Mouse (Mus musculus) neural tube, embryonic 12.5 days (tissue): Measurements from ENCODE around the gene Gpm6a. TPM values are rescaled to one million over a fixed set of nuclear protein-coding genes. Genes with fewer than 3 reads are reported as not detected.

Source experiments
- ATAC-seq: fragments of 200-750 bp; cut with Nextera tagmentation; 2 replicates; pipeline ENCODE4 v1.8.0; 2017; ENCODE audit warnings: low read depth, mild to moderate bottlenecking, moderate TSS enrichment, moderate library complexity; ENCODE audit not compliant: low FRiP score
- H3K27ac ChIP-seq: fragments of 300-500 bp; sonication (generic); 2 replicates; pipeline ENCODE4 v1.5.1; 2016
- H3K27me3 ChIP-seq: fragments of 300-500 bp; sonication (generic); replicated peaks from 2 replicates; pipeline ENCODE4 v1.6.1; 2016; ENCODE audit warnings: mild to moderate bottlenecking
- H3K36me3 ChIP-seq: fragments of 300-500 bp; sonication (generic); 2 replicates; pipeline ENCODE4 v1.6.1; 2016; ENCODE audit warnings: mild to moderate bottlenecking
- H3K4me1 ChIP-seq: fragments of 300-500 bp; sonication (generic); 2 replicates; pipeline ENCODE4 v1.6.1; 2016
- H3K4me2 ChIP-seq: fragments of 300-500 bp; sonication (generic); replicated peaks from 2 replicates; pipeline ENCODE4 v1.6.1; 2016; ENCODE audit warnings: mild to moderate bottlenecking
- H3K4me3 ChIP-seq: fragments of 300-500 bp; sonication (generic); 2 replicates; pipeline ENCODE4 v1.5.1; 2016
- H3K9ac ChIP-seq: fragments of 300-500 bp; sonication (generic); 2 replicates; pipeline ENCODE4 v1.6.1; 2016; ENCODE audit warnings: mild to moderate bottlenecking
- H3K9me3 ChIP-seq: fragments of 300-500 bp; sonication (generic); 2 replicates; pipeline ENCODE4 v1.6.1; 2016; ENCODE audit warnings: mild to moderate bottlenecking
- WGBS: fragments of 180-500 bp; shearing (Covaris S2); methylation state at CpG from one replicate; pipeline ENCODE4 v1.1.7; 2016; 5-methylcytosine and 5-hydroxymethylcytosine counted together
- polyA plus RNA-seq: library from polyadenylated mRNA; unstranded; fragments of >200 nt; fragmentation: Nextera tagmentation; extraction: Ambion mirVana; gene quantifications from 2 replicates; pipeline ENCODE4 v1.2.1, GENCODE M21; 2016

Gene Gpm6a
- polyA plus RNA-seq = 115 and 122 TPM in 2 replicates

DNA sequence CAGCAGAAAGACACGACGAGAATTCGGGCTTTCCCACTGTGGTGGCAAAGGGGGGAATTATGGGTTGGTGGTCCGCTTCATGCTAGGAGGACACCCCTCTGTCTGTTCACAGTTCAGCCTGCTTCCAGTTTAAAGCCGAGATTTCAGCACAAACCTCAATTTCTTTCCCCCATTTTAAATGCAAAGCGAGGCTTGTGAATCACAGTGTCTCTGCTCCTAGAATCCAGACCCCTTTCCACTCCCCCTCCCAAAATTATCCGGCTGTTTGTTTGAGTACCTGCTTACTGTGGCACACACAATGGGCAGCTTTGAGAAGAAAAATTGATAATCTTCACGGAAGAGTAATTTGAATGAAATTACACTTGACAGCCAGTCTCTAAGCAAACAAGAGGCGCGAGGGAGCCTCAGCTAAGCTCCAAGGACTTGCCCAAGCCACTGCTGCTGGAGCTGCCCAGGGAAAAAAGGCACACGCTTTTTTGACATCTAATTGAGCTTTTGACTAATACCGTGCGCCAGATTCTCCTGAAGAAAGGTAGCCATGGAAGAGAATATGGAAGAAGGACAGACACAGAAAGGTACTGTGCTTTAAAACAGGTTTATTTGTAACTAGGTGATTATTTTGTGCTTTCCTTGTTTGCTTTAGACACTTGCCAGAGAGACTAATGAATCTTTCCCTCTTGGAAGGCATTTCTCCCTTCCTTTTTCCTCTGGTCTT lies at the start of gene Gpm6a:
Gpm6a (plus strand) TSS at position 103 of the 715 bp plus-strand sequence.
- Histone ChIP-seq H3K9ac (peak within 1 kb of the TSS; percentile 52), H3K4me3 (peak within 1 kb of the TSS; percentile 41), H3K27ac (peak within 1 kb of the TSS; percentile 72), H3K4me1 (peaks cover 3% of the 10 kb centered on the region; the same call in 1 of the 2 replicates), H3K9me3 (no peaks in the 10 kb centered on the region), H3K36me3 (no peaks in the 10 kb centered on the region), H3K27me3 (no peaks in the 10 kb centered on the region), H3K4me2 (peak within 1 kb of the TSS; percentile 56)
- 13% methylated on average over 13 of the region's 13 CpGs for WGBS
- peak; percentile 87 for ATAC-seq

DNA sequence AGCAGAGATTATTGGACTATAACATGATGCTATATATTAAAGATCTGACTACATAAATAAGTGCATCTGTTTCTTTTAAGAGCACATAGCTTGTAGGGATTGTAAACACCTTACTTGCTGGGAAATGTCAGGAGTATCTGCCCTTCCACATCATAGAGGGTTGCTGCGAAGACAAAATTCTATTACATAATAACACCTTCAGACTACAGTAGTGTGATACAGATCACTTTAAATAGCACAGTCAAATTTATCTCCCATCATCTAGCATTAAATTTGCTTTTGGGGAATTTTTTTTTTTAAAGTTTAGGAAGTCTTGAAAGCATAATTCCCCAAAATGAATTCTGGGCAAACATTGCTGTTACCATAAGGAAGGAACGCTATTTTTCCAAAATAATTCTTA lies 41.8 kb upstream of the Gpm6a start:
- no peak overlapping the region for H3K4me3 ChIP-seq
- H3K36me3 ChIP-seq = no peaks in the 10 kb centered on the region
- H3K27me3 ChIP-seq = no peaks in the 10 kb centered on the region
- WGBS = 92% methylated on average over 2 of the region's 2 CpGs
- no peak for ATAC-seq
- H3K9ac ChIP-seq = no peak overlapping the region
- H3K4me2 ChIP-seq = no peak overlapping the region
- H3K9me3 ChIP-seq = no peaks in the 10 kb centered on the region
- no peak overlapping the region for H3K27ac ChIP-seq
- H3K4me1 ChIP-seq = no peaks in the 10 kb centered on the region

DNA sequence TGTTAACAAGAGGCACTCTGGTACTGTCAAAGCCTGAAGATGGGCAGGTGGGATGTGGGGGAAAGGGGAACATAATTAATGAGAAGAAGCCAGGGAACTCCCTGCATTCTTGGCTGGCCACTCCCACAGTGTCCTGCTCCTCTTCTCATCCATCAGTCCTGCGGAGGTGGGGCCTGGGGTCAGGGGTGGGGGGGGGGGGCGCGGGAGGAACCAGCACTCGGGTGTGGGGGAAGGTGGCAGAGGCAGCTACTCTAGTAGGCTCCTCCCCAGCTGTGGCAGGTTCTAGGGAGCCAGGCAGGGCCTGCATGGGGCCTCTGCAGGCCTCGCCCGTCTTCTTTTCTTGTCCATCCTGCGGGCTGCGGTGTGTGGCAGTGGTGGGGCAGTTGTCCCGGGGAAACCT lies 36.9 kb upstream of the Gpm6a start:
- no peak overlapping the region for H3K4me2 ChIP-seq
- ATAC-seq = no peak
- no peak overlapping the region for H3K27ac ChIP-seq
- WGBS = 59% methylated on average over 9 of the region's 9 CpGs
- H3K4me3 ChIP-seq = no peak overlapping the region
- no peak overlapping the region for H3K9ac ChIP-seq
- no peaks in the 10 kb centered on the region for H3K36me3 ChIP-seq
- no peaks in the 10 kb centered on the region for H3K27me3 ChIP-seq
- no peaks in the 10 kb centered on the region for H3K4me1 ChIP-seq
- no peaks in the 10 kb centered on the region for H3K9me3 ChIP-seq

DNA sequence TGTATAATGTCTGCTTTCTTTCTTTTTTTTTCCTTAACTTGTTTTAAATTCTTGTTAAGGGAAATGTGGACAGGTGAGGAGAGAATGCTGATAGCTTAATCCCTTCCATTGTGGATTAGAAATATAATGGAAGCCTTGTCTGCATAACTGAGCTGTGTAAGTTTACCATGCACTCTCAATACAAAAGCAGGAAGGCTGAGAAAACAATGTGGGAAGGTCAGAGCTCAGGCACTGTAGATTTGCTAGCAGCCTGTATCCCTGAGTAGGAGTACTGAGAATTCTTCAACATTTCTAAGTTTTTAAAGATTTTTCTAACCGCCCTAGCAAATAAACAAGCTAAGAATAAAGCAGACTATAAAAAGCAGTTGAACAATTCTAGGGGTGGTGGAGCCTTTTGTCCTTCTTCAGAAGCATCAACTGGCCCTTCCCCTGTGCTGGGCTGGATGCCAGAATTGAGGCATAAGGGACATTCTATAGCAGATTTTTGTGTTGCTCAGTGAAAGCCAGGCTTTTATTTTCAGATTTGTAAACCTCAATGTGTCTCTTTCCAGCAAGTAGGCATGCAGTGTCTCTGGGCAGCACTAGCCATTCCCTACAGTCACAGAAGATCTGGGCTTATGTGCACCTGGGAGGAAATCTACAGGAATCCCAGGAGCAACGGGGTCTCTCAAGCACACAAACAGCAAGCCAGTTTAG lies 32.3 kb upstream of the Gpm6a start:
- H3K27ac ChIP-seq = no peak overlapping the region
- WGBS = 43% methylated on average over 2 of the region's 2 CpGs
- H3K9ac ChIP-seq = no peak overlapping the region
- H3K4me2 ChIP-seq = no peak overlapping the region
- H3K36me3 ChIP-seq = no peaks in the 10 kb centered on the region
- H3K4me3 ChIP-seq = no peak overlapping the region
- ATAC-seq = peak; percentile 61
- H3K9me3 ChIP-seq = no peaks in the 10 kb centered on the region
- no peaks in the 10 kb centered on the region for H3K27me3 ChIP-seq
- H3K4me1 ChIP-seq = no peaks in the 10 kb centered on the region

DNA sequence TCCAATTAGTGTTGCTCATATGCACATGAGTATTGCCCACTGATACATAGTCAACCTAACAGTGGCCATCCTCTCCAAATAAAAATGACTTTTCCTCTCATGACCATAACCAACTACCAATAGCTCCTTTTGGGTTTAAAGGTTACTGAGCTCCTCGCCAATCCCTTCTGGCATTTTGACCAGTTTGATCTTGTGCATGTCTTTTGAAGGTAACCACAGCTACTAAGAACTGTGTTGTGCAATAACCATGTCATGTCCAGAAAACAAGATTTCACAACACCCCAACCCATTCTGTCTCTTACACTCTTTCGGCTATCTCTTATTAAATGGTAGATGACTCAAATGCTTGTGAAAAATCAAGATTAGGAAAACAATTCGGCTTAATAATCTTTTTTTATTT lies 29.7 kb upstream of the Gpm6a start:
- H3K36me3 ChIP-seq = no peaks in the 10 kb centered on the region
- H3K4me2 ChIP-seq = no peak overlapping the region
- H3K4me3 ChIP-seq = no peak overlapping the region
- no peak overlapping the region for H3K9ac ChIP-seq
- WGBS = 90% methylated on average over 3 of the region's 3 CpGs
- H3K27me3 ChIP-seq = no peaks in the 10 kb centered on the region
- no peak overlapping the region for H3K27ac ChIP-seq
- no peak for ATAC-seq
- no peaks in the 10 kb centered on the region for H3K4me1 ChIP-seq
- H3K9me3 ChIP-seq = no peaks in the 10 kb centered on the region

DNA sequence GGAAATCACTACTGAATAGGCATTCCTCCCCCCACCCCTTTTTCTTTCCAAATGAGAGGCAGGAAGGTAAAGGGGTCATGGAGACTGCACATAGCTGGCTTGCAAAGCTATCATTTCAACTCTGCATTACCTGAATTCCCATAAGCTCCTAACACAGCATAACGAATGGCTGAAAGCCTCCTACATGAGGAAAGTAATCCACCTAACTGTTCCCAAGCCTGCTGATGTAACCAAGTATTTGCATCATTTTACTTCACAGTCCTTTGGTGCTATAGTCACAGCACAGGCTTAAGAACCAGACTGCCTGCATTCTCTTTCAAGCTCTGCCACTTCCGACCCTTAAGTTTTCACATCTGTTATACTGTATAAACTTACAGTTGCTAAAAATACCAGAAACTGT lies 22.3 kb upstream of the Gpm6a start:
- WGBS = 74% methylated on average over 2 of the region's 2 CpGs
- H3K4me3 ChIP-seq = no peak overlapping the region
- H3K4me1 ChIP-seq = no peaks in the 10 kb centered on the region
- no peak for ATAC-seq
- H3K9me3 ChIP-seq = no peaks in the 10 kb centered on the region
- H3K27ac ChIP-seq = no peak overlapping the region
- H3K4me2 ChIP-seq = no peak overlapping the region
- no peak overlapping the region for H3K9ac ChIP-seq
- H3K27me3 ChIP-seq = no peaks in the 10 kb centered on the region
- no peaks in the 10 kb centered on the region for H3K36me3 ChIP-seq

DNA sequence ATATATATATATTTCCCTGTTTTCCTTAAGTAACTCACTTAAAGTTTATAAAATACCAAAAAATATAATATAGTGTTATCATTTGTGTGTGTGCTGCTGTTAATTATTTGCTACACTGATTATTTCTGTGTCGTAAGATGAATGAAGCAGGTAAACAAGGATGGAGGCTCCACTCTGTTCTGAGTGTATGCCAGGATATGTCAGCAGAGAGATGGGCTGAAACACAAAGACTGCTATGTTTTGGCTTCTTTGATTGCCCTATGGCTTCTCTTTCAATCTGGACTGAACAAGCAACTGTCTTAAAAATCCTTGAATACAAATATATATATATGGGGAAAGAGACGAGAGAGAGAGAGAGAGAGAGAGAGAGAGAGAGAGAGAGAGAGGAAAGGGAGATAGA lies 1.3 kb upstream of the Gpm6a start:
- Histone ChIP-seq H3K4me3 (no peak overlapping the region), H3K27me3 (no peaks in the 10 kb centered on the region), H3K9ac (no peak overlapping the region), H3K27ac (no peak overlapping the region), H3K9me3 (no peaks in the 10 kb centered on the region), H3K4me2 (no peak overlapping the region), H3K36me3 (no peaks in the 10 kb centered on the region), H3K4me1 (peaks cover 3% of the 10 kb centered on the region; the same call in 1 of the 2 replicates)
- 84% methylated on average over 2 of the region's 2 CpGs for WGBS
- ATAC-seq = no peak

DNA sequence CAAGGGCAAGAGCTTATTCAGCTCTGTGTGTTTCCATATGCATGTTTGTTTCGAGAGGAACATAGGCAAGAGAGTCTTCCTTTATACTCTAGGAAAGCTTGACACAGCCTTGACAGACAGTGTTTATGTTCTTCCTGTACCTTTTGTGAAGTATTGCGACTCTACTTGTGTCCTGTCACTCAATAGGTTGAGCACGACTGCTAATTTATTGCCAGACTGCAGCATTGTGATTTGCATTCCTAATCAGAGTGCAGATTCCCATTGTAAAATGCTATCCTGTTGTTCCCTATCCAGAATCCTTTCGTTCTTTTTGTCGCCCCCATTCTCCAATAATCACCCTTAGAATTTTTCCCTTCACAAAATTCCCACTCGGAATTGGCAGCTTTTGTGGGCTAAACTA lies 613 bp upstream of the Gpm6a start:
- Histone ChIP-seq H3K4me1 (peaks cover 3% of the 10 kb centered on the region; the same call in 1 of the 2 replicates), H3K9me3 (no peaks in the 10 kb centered on the region), H3K9ac (no peak overlapping the region), H3K4me3 (no peak overlapping the region), H3K36me3 (no peaks in the 10 kb centered on the region), H3K4me2 (peak overlapping the region; percentile 56), H3K27me3 (no peaks in the 10 kb centered on the region), H3K27ac (no peak overlapping the region)
- ATAC-seq = peak; percentile 69
- 25% methylated on average over 6 of the region's 6 CpGs for WGBS

DNA sequence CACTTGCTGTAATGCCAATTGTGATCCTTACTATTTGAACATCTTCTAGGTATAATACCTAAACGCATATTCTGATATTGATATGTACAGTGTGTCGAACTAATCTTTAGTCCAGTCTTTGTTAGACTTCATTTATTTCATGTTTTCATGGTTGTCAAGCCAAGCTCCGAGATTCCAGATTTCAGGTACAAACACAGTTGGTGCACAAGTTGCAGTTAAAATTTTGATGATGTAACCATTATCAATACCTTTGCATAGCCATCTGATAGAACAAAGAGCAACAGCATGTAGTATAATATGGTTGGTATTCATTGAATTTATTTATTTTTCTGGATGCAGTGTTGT lies 785 bp downstream of the Gpm6a start:
- no peaks in the 10 kb centered on the region for H3K27me3 ChIP-seq
- H3K27ac ChIP-seq = peak overlapping the region; percentile 72; the same call in 1 of the 2 replicates
- no peaks in the 10 kb centered on the region for H3K9me3 ChIP-seq
- peaks cover 3% of the 10 kb centered on the region; the same call in 1 of the 2 replicates for H3K4me1 ChIP-seq
- ATAC-seq = no peak
- 63% methylated on average over 3 of the region's 3 CpGs for WGBS
- peak overlapping the region; percentile 56 for H3K4me2 ChIP-seq
- peak overlapping the region; percentile 41 for H3K4me3 ChIP-seq
- H3K9ac ChIP-seq = peak overlapping the region; percentile 52
- no peaks in the 10 kb centered on the region for H3K36me3 ChIP-seq

DNA sequence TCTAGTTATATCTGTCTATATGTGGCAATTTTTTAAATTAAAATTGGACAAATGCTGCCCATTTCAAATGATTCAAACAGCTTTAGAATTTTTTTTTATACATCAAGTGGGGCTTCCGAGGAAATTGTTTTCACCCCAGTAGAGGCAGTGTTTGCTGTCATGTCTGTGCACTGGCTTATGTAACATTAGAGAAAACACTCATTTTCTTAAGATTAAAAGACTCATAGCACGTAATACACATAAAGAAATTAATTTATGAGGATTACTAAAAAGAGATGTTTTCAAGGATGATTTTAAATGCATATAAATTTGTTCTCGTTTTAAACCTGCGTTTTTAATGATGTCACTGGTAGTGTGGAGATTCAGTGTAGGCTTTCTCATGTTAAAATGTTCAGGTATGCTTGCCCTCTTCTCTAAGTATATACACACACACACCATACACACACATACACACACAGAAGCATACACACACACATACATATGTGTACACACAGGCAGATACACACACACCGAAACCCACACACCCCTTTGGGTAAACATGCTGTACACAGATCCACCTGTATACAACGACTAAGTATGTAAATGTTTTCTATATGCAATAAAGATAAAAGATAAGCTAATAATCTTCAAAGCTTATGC lies 1.4 kb downstream of the Gpm6a start:
- Histone ChIP-seq H3K4me1 (peaks cover 3% of the 10 kb centered on the region; the same call in 1 of the 2 replicates), H3K27ac (no peak overlapping the region), H3K27me3 (no peaks in the 10 kb centered on the region), H3K36me3 (no peaks in the 10 kb centered on the region), H3K4me2 (peak overlapping the region; percentile 48), H3K9me3 (no peaks in the 10 kb centered on the region), H3K9ac (0 out of 2 replicates have a peak overlapping the region, but pooled peaks have one; percentile 51), H3K4me3 (peak overlapping the region; percentile 34)
- WGBS = 80% methylated on average over 6 of the region's 6 CpGs
- ATAC-seq = peak; percentile 27; the same call in 1 of the 2 replicates

DNA sequence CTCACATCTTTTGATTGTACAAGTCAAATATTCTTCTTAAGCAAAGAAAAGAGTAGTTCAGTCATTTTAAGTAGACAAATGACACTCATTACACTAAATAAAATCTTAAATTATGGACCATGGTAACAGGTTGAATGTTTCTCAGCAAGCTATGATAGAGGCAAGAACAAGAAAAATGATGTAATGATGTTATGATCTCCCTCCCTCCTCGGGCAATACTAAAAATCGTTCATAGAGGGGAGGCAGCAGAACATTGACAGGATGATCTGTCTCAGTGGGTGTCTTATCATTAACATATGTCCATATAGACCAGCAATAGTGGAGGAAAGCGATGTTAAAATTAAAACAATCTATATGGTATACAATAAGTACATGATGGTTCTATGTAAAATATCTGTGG lies 2.1 kb downstream of the Gpm6a start:
- no peaks in the 10 kb centered on the region for H3K36me3 ChIP-seq
- peaks cover 3% of the 10 kb centered on the region; the same call in 1 of the 2 replicates for H3K4me1 ChIP-seq
- no peak overlapping the region for H3K27ac ChIP-seq
- peak overlapping the region; percentile 40 for H3K4me2 ChIP-seq
- no peaks in the 10 kb centered on the region for H3K27me3 ChIP-seq
- no peak overlapping the region for H3K9ac ChIP-seq
- no peaks in the 10 kb centered on the region for H3K9me3 ChIP-seq
- H3K4me3 ChIP-seq = no peak overlapping the region
- ATAC-seq = no peak
- WGBS = 72% methylated on average over 3 of the region's 3 CpGs

DNA sequence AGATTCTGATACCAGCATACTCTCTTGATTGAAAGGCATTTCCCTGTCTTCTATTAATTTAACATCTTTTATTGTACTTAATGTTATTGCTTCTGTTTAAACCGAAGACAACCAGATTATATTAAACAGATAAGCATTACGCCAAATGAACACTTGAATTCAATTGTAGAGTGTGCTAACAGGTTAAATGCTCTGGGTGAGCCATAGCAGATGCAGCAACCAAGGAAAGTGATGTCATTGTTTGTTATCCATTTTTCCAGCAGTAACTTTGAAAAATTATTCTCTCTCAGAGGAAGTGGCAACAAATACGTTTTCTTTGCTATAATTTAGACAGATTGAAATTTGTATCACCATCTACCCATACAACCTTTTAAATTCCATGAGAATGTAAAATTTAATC lies 2.9 kb downstream of the Gpm6a start:
- WGBS = 84% methylated on average over 3 of the region's 3 CpGs
- H3K27ac ChIP-seq = no peak overlapping the region
- no peak overlapping the region for H3K9ac ChIP-seq
- H3K27me3 ChIP-seq = no peaks in the 10 kb centered on the region
- peak overlapping the region; percentile 38; the same call in 1 of the 2 replicates for H3K4me2 ChIP-seq
- no peak for ATAC-seq
- H3K36me3 ChIP-seq = no peaks in the 10 kb centered on the region
- no peaks in the 10 kb centered on the region for H3K9me3 ChIP-seq
- H3K4me1 ChIP-seq = peaks cover 3% of the 10 kb centered on the region; the same call in 1 of the 2 replicates
- H3K4me3 ChIP-seq = no peak overlapping the region
